Mouse (Mus musculus) liver, adult 2 months (tissue): ENCODE results near the gene Ptges.

Source experiments
- CTCF ChIP-seq: fragments of 200-500 bp; IDR thresholded peaks from 2 replicates; pipeline ENCODE4 v1.5.1; 2011; ENCODE audit warnings: low read depth, low read length, control low read depth
- POLR2A ChIP-seq: fragments of 200-500 bp; IDR thresholded peaks from 2 replicates; pipeline ENCODE4 v1.6.1; 2011; ENCODE audit warnings: low read length, control low read depth; ENCODE audit not compliant: insufficient read depth; ENCODE audit errors: extremely low read depth

GRCm38 (mm10) chr2:30842615-30843014 lies 87.0 kb downstream of the Ptges start:
- TF ChIP-seq POLR2A = no peak
- TF ChIP-seq CTCF = no peak
